Mouse (Mus musculus) thymus, adult 18-20 months (tissue): ENCODE data around the gene Ankrd44.

Experiments used
- DNase-seq, 2 experiments: peaks; one replicate each; pipeline ENCODE4 v3.0.0; 2022; ENCODE audit warnings: mixed read lengths in 2 of 2

The Ankrd44 gene

GRCm38 (mm10) chr1:54597594-54598217 is 328.5 kb downstream of the Ankrd44 start:
- DNase-seq, result no peak

- DNase-seq, result no peak
These were observed 330.0 kb downstream of the Ankrd44 start for GRCm38 (mm10) chr1:54596151-54596550.
